Mouse (Mus musculus): ENCODE results near the gene Ppm1h.

Gene Ppm1h

GRCm38 (mm10) chr10:122805866-122806265 is 127.3 kb downstream of the Ppm1h start:
- in situ Hi-C loops (cut with MboI, MseI) = loop anchor here (5.0 to 10.0 kb wide), 2 partner anchors 271 to 389 kb away; partner anchors contain the start of genes Mon2 and Usp15

- in situ Hi-C loops (cut with MboI, MseI) = loop anchor here (5.0 to 10.0 kb wide), 2 partner anchors 270 to 387 kb away; partner anchors contain the start of genes Mon2 and Usp15
These were observed 128.9 kb downstream of the Ppm1h start for GRCm38 (mm10) chr10:122807127-122808105.

GRCm38 (mm10) chr10:122808186-122808585 is 129.6 kb downstream of the Ppm1h start:
- in situ Hi-C loops (cut with MboI, MseI) = loop anchor here (5.0 to 10.0 kb wide), 2 partner anchors 269 to 387 kb away; partner anchors contain the start of genes Mon2 and Usp15

- in situ Hi-C loops (cut with MboI, MseI) = loop anchor here (5.0 to 10.0 kb wide), 2 partner anchors 267 to 385 kb away; partner anchors contain the start of genes Mon2 and Usp15
These were observed 131.3 kb downstream of the Ppm1h start for GRCm38 (mm10) chr10:122809851-122810250.

- in situ Hi-C loops (cut with MboI, MseI) = no loop called here
These were observed 136.5 kb downstream of the Ppm1h start for GRCm38 (mm10) chr10:122815094-122815493.

- in situ Hi-C loops (cut with MboI, MseI) = no loop called here
These were observed 139.2 kb downstream of the Ppm1h start for GRCm38 (mm10) chr10:122817741-122818140.

GRCm38 (mm10) chr10:122819808-122820207 is 141.2 kb downstream of the Ppm1h start:
- in situ Hi-C loops (cut with MboI, MseI) = no loop called here

- in situ Hi-C loops (cut with MboI, MseI) = no loop called here
These were observed 143.0 kb downstream of the Ppm1h start for GRCm38 (mm10) chr10:122821549-122821948.

GRCm38 (mm10) chr10:122823642-122824041 is 145.1 kb downstream of the Ppm1h start:
- in situ Hi-C loops (cut with MboI, MseI) = no loop called here

GRCm38 (mm10) chr10:122826696-122827331 is 148.3 kb downstream of the Ppm1h start:
- in situ Hi-C loops (cut with MboI, MseI) = no loop called here

- in situ Hi-C loops (cut with MboI, MseI) = no loop called here
These were observed 149.3 kb downstream of the Ppm1h start for GRCm38 (mm10) chr10:122827719-122828414.

- in situ Hi-C loops (cut with MboI, MseI) = no loop called here
These were observed 151.2 kb downstream of the Ppm1h start for GRCm38 (mm10) chr10:122829801-122830217.

GRCm38 (mm10) chr10:122830638-122831037 is 152.1 kb downstream of the Ppm1h start:
- in situ Hi-C loops (cut with MboI, MseI) = no loop called here

GRCm38 (mm10) chr10:122842014-122842413 is 163.5 kb downstream of the Ppm1h start:
- in situ Hi-C loops (cut with MboI, MseI) = no loop called here

- in situ Hi-C loops (cut with MboI, MseI) = no loop called here
These were observed 164.4 kb downstream of the Ppm1h start for GRCm38 (mm10) chr10:122842961-122843360.

- in situ Hi-C loops (cut with MboI, MseI) = no loop called here
These were observed 166.9 kb downstream of the Ppm1h start for GRCm38 (mm10) chr10:122845471-122845870.

GRCm38 (mm10) chr10:122846476-122846875 is 167.9 kb downstream of the Ppm1h start:
- in situ Hi-C loops (cut with MboI, MseI) = no loop called here

GRCm38 (mm10) chr10:122848020-122848457 is 169.5 kb downstream of the Ppm1h start:
- in situ Hi-C loops (cut with MboI, MseI) = no loop called here

- in situ Hi-C loops (cut with MboI, MseI) = no loop called here
These were observed 173.0 kb downstream of the Ppm1h start for GRCm38 (mm10) chr10:122851267-122852160.

- in situ Hi-C loops (cut with MboI, MseI) = no loop called here
These were observed 176.0 kb downstream of the Ppm1h start for GRCm38 (mm10) chr10:122854571-122854970.

Data from T-helper 2 cell (primary cell).